Mouse (Mus musculus) liver, embryonic 16.5 days (tissue): Measurements from ENCODE around the gene Ell. TPM values are rescaled to one million over a fixed set of nuclear protein-coding genes. Genes with fewer than 3 reads are reported as not detected.

Experiments used
- ATAC-seq: fragments of 200-750 bp; cut with Nextera tagmentation; 2 replicates; pipeline ENCODE4 v1.8.0; 2017; ENCODE audit warnings: low read depth, mild to moderate bottlenecking, moderate number of reproducible peaks, moderate library complexity
- H3K27ac ChIP-seq: fragments of 300-500 bp; sonication (generic); 2 replicates; pipeline ENCODE4 v1.5.1; 2014; ENCODE audit warnings: mild to moderate bottlenecking, low read length
- H3K27me3 ChIP-seq: fragments of 300-500 bp; sonication (generic); 2 replicates; pipeline ENCODE4 v1.6.1; 2014; ENCODE audit warnings: low read depth, low read length, mixed read lengths; ENCODE audit not compliant: control insufficient read depth, insufficient read depth
- H3K36me3 ChIP-seq: fragments of 300-500 bp; sonication (generic); 2 replicates; pipeline ENCODE4 v1.6.1; 2014; ENCODE audit warnings: mild to moderate bottlenecking; ENCODE audit not compliant: control insufficient read depth, insufficient read depth
- H3K4me1 ChIP-seq: fragments of 300-500 bp; sonication (generic); 2 replicates; pipeline ENCODE4 v1.6.1; 2014; ENCODE audit warnings: low read depth, low read length, mixed read lengths; ENCODE audit not compliant: control insufficient read depth
- H3K4me2 ChIP-seq: fragments of 300-500 bp; sonication (generic); 2 replicates; pipeline ENCODE4 v1.6.1; 2014; ENCODE audit warnings: low read depth, low read length, mixed read lengths
- H3K4me3 ChIP-seq: fragments of 300-500 bp; sonication (generic); 2 replicates; pipeline ENCODE4 v1.5.1; 2014; ENCODE audit warnings: low read depth, mild to moderate bottlenecking, low read length
- H3K9ac ChIP-seq: fragments of 300-500 bp; sonication (generic); 2 replicates; pipeline ENCODE4 v1.6.1; 2014; ENCODE audit warnings: low read depth, low read length
- H3K9me3 ChIP-seq: fragments of 300-500 bp; sonication (generic); replicated peaks from 2 replicates; pipeline ENCODE4 v1.6.1; 2016; ENCODE audit warnings: low read length; ENCODE audit not compliant: control insufficient read depth
- WGBS: fragments of 180-500 bp; shearing (Covaris S2); extraction: QIAGEN DNeasy Blood & Tissue Kit; methylation state at CpG from one replicate; pipeline ENCODE4 v1.1.7; 2014; ENCODE audit not compliant: insufficient replicate concordance; 5-methylcytosine and 5-hydroxymethylcytosine counted together
- polyA plus RNA-seq: library from polyadenylated mRNA; unstranded; fragments of >200 nt; fragmentation: Nextera tagmentation; extraction: Ambion mirVana; gene quantifications from 2 replicates; pipeline ENCODE4 v1.2.1, GENCODE M21; 2015

Ell gene
- polyA plus RNA-seq, 1 experiment from 2014 or later, result 16.8 TPM

- H3K4me3 ChIP-seq, result no peak overlapping the region
- 0 out of 2 replicates have a peak, but pooled peaks have one; percentile 16 for ATAC-seq
- H3K27ac ChIP-seq, result peak overlapping the region; percentile 57
- H3K4me1 ChIP-seq, result peaks cover 66% of the 10 kb centered on the region
- H3K36me3 ChIP-seq, result no peaks in the 10 kb centered on the region; the same call in 1 of the 2 replicates
- no peak overlapping the region for H3K9ac ChIP-seq
- no peaks in the 10 kb centered on the region for H3K9me3 ChIP-seq
- H3K27me3 ChIP-seq, result no peaks in the 10 kb centered on the region
- H3K4me2 ChIP-seq, result no peak overlapping the region
These were observed 14.5 kb downstream of the Ell start for GRCm38 (mm10) chr8:70553740-70554139.

- Histone ChIP-seq H3K9ac (no peak overlapping the region), H3K4me3 (no peak overlapping the region), H3K4me1 (peaks cover 75% of the 10 kb centered on the region), H3K4me2 (no peak overlapping the region; the same call in 1 of the 2 replicates), H3K36me3 (no peaks in the 10 kb centered on the region; the same call in 1 of the 2 replicates), H3K27ac (peak overlapping the region; percentile 86), H3K9me3 (no peaks in the 10 kb centered on the region), H3K27me3 (no peaks in the 10 kb centered on the region)
- 57% methylated on average over 4 of the region's 4 CpGs for WGBS
- peak; percentile 74 for ATAC-seq
These were observed 16.0 kb downstream of the Ell start for GRCm38 (mm10) chr8:70555079-70555747.

- ATAC-seq, result no peak
- Histone ChIP-seq H3K27me3 (no peaks in the 10 kb centered on the region), H3K4me2 (no peak overlapping the region), H3K27ac (peak overlapping the region; percentile 55), H3K4me1 (peaks cover 79% of the 10 kb centered on the region), H3K4me3 (no peak overlapping the region), H3K9ac (no peak overlapping the region), H3K36me3 (no peaks in the 10 kb centered on the region; the same call in 1 of the 2 replicates), H3K9me3 (no peaks in the 10 kb centered on the region)
- 21% methylated on average over 4 of the region's 4 CpGs for WGBS
These were observed 19.1 kb downstream of the Ell start for GRCm38 (mm10) chr8:70558334-70558733.

GRCm38 (mm10) chr8:70558983-70559382 lies 19.7 kb downstream of the Ell start:
- Histone ChIP-seq H3K9ac (no peak overlapping the region), H3K4me3 (no peak overlapping the region), H3K27me3 (no peaks in the 10 kb centered on the region), H3K36me3 (no peaks in the 10 kb centered on the region; the same call in 1 of the 2 replicates), H3K4me2 (no peak overlapping the region), H3K27ac (no peak overlapping the region), H3K4me1 (peaks cover 79% of the 10 kb centered on the region), H3K9me3 (no peaks in the 10 kb centered on the region)
- WGBS, result 58% methylated on average over 3 of the region's 3 CpGs
- ATAC-seq, result no peak

- 29% methylated on average over 2 of the region's 2 CpGs for WGBS
- Histone ChIP-seq H3K36me3 (no peaks in the 10 kb centered on the region; the same call in 1 of the 2 replicates), H3K4me3 (no peak overlapping the region), H3K4me1 (peaks cover 81% of the 10 kb centered on the region), H3K27ac (no peak overlapping the region), H3K9ac (no peak overlapping the region), H3K4me2 (no peak overlapping the region), H3K9me3 (no peaks in the 10 kb centered on the region), H3K27me3 (no peaks in the 10 kb centered on the region)
- ATAC-seq, result 0 out of 2 replicates have a peak, but pooled peaks have one; percentile 17
These were observed 20.8 kb downstream of the Ell start for GRCm38 (mm10) chr8:70560096-70560495.

GRCm38 (mm10) chr8:70560564-70560963 lies 21.3 kb downstream of the Ell start:
- H3K4me3 ChIP-seq, result no peak overlapping the region
- peaks cover 85% of the 10 kb centered on the region for H3K4me1 ChIP-seq
- H3K27me3 ChIP-seq, result no peaks in the 10 kb centered on the region
- H3K36me3 ChIP-seq, result no peaks in the 10 kb centered on the region; the same call in 1 of the 2 replicates
- 47% methylated on average over 3 of the region's 3 CpGs for WGBS
- H3K9me3 ChIP-seq, result no peaks in the 10 kb centered on the region
- no peak overlapping the region for H3K4me2 ChIP-seq
- H3K27ac ChIP-seq, result peak overlapping the region; percentile 8; the same call in 1 of the 2 replicates
- no peak overlapping the region for H3K9ac ChIP-seq
- no peak for ATAC-seq

GRCm38 (mm10) chr8:70561357-70561756 lies 22.1 kb downstream of the Ell start:
- H3K9me3 ChIP-seq, result no peaks in the 10 kb centered on the region
- H3K9ac ChIP-seq, result no peak overlapping the region
- ATAC-seq, result no peak
- H3K4me1 ChIP-seq, result peaks cover 85% of the 10 kb centered on the region
- 30% methylated on average over 4 of the region's 4 CpGs for WGBS
- H3K4me2 ChIP-seq, result no peak overlapping the region
- H3K27ac ChIP-seq, result peak overlapping the region; percentile 5; the same call in 1 of the 2 replicates
- H3K27me3 ChIP-seq, result no peaks in the 10 kb centered on the region
- H3K36me3 ChIP-seq, result no peaks in the 10 kb centered on the region; the same call in 1 of the 2 replicates
- no peak overlapping the region for H3K4me3 ChIP-seq

GRCm38 (mm10) chr8:70561809-70562535 lies 22.7 kb downstream of the Ell start:
- 0 out of 2 replicates have a peak overlapping the region, but pooled peaks have one; percentile 7 for H3K9ac ChIP-seq
- WGBS, result 50% methylated on average over 7 of the region's 7 CpGs
- no peak overlapping the region for H3K4me3 ChIP-seq
- ATAC-seq, result peak; percentile 22; the same call in 1 of the 2 replicates
- no peaks in the 10 kb centered on the region for H3K27me3 ChIP-seq
- no peaks in the 10 kb centered on the region for H3K9me3 ChIP-seq
- peak overlapping the region; percentile 5; the same call in 1 of the 2 replicates for H3K27ac ChIP-seq
- H3K4me2 ChIP-seq, result no peak overlapping the region
- peaks cover 81% of the 10 kb centered on the region for H3K4me1 ChIP-seq
- no peaks in the 10 kb centered on the region for H3K36me3 ChIP-seq

- H3K36me3 ChIP-seq, result no peaks in the 10 kb centered on the region
- WGBS, result 55% methylated on average over 3 of the region's 3 CpGs
- no peak overlapping the region for H3K4me3 ChIP-seq
- no peak overlapping the region for H3K4me2 ChIP-seq
- ATAC-seq, result no peak
- H3K27ac ChIP-seq, result no peak overlapping the region
- H3K9ac ChIP-seq, result no peak overlapping the region
- no peaks in the 10 kb centered on the region for H3K9me3 ChIP-seq
- H3K27me3 ChIP-seq, result no peaks in the 10 kb centered on the region
- peaks cover 72% of the 10 kb centered on the region for H3K4me1 ChIP-seq
These were observed 23.5 kb downstream of the Ell start for GRCm38 (mm10) chr8:70562802-70563201.
